Mouse (Mus musculus): ENCODE measurements around the gene AU040320. TPM values are rescaled to one million over a fixed set of nuclear protein-coding genes. Genes with fewer than 3 reads are reported as not detected.

The AU040320 gene
- polyA plus RNA-seq, 1 experiment from 2014 or later: 26.2 TPM

DNA sequence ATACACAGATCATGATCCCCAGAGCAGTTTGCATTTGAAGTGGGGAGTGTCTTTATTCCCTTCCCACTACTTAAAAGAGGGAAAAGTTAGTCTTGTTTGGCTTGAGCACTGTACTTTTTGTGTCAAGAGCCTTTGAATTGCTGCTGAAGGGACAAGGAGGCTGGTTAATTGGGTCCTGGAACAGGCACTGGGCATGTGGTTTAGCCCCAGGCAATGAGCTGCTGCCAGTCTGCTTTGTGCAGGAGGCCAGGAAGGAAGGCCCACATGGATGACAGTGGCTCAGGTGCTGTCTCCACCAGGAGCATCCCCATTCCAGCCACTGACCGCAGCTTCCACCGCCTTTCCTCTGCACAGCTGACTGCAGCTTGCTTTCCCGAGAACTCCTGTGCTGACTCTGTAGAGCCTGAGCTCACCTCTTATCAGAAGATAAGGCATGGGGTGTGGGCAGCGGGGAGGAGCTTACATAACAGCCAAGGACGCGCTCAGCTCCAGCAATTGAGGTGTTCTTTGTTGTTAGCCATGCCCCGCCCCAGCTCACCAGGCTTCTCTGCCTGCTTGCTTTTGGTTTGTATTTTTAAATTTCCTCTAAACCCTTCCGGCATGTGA, 50.0 kb downstream of the AU040320 start:
- Histone ChIP-seq H3K4me1 (ENCODE audit: control insufficient read depth, insufficient read depth, low read length) (no peaks in the 10 kb centered on the region), H3K9me3 (ENCODE audit: control insufficient read depth, low read length) (no peaks in the 10 kb centered on the region), H3K9ac (ENCODE audit: low read length) (no peak overlapping the region), H3K27ac (ENCODE audit: low read depth, low read length) (no peak overlapping the region), H3K4me3 (ENCODE audit: low read depth, low read length) (no peak overlapping the region), H3K4me2 (no peak overlapping the region), H3K36me3 (ENCODE audit: control insufficient read depth, insufficient read depth, low read length) (no peaks in the 10 kb centered on the region), H3K27me3 (ENCODE audit: control insufficient read depth, insufficient read depth, low read length) (no peaks in the 10 kb centered on the region)
- WGBS: 44% methylated on average over 8 of the region's 8 CpGs
- ATAC-seq (ENCODE audit: low FRiP score) (no peak), DNase-seq (ENCODE audit: low spot score, missing footprints) (no peak)

DNA sequence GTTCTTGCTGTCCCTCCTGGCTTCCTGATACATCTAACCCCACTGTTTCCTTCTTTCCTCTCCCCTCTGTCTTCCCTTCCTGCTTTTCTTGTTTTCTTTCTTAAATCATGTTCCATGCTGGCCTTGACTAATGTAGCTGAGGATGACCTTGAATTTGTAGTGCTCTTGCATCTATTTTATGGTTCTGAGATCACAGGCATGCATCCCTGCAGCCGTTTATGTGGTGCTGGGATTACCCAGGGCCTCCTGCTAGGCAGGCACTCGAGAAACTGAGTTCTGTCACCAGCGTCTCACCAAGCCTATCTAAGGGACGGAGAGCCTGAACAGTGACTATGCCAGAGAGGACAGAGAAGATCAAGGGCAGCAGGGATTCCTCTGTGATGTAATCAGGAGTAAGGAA, 52.4 kb downstream of the AU040320 start:
- no peak overlapping the region for H3K4me3 ChIP-seq (ENCODE audit: low read depth, low read length)
- no peak for ATAC-seq (ENCODE audit: low FRiP score)
- WGBS: 63% methylated on average over 4 of the region's 4 CpGs

GRCm38 (mm10) chr4:126806692-126807427, 53.5 kb downstream of the AU040320 start:
- 93% methylated on average over 7 of the region's 7 CpGs for WGBS
- no peaks in the 10 kb centered on the region for H3K36me3 ChIP-seq (ENCODE audit: control insufficient read depth, insufficient read depth, low read length)
- no peak for DNase-seq (ENCODE audit: low spot score, missing footprints)

More for the DNA sequence above, 52.4 kb downstream of the AU040320 start:
- no peak for DNase-seq (ENCODE audit: low spot score, missing footprints)
- H3K27me3 ChIP-seq (ENCODE audit: control insufficient read depth, insufficient read depth, low read length): no peaks in the 10 kb centered on the region
- H3K27ac ChIP-seq (ENCODE audit: low read depth, low read length): no peak overlapping the region
- H3K4me2 ChIP-seq: no peak overlapping the region
- no peak overlapping the region for H3K9ac ChIP-seq (ENCODE audit: low read length)
- H3K4me1 ChIP-seq (ENCODE audit: control insufficient read depth, insufficient read depth, low read length): no peaks in the 10 kb centered on the region
- no peaks in the 10 kb centered on the region for H3K36me3 ChIP-seq (ENCODE audit: control insufficient read depth, insufficient read depth, low read length)
- no peaks in the 10 kb centered on the region for H3K9me3 ChIP-seq (ENCODE audit: control insufficient read depth, low read length)

DNA sequence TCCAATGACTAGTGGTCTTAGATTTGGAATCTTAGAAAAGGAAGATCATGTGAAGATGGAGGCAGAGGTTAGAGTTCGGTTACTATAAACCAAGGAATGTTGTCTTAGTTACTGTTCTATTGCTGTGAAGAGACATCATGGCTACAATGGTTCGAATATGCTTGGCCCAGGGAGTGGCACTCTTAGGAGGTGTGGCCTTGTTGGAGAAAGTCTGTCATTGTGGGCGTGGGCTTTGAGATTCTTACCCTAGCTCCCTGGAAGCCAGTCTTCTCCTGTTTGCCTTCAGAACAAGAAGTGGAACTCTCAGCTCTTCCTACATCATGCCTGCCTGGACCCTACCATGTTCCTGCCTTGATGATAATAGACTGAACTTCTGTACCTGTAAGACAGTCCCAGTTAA, 57.2 kb downstream of the AU040320 start:
- ATAC-seq (ENCODE audit: low FRiP score) (no peak), DNase-seq (ENCODE audit: low spot score, missing footprints) (no peak)
- H3K4me2 ChIP-seq: no peak overlapping the region
- H3K4me1 ChIP-seq (ENCODE audit: control insufficient read depth, insufficient read depth, low read length): no peaks in the 10 kb centered on the region
- no peak overlapping the region for H3K27ac ChIP-seq (ENCODE audit: low read depth, low read length)
- WGBS: 91% methylated on average over 3 of the region's 3 CpGs
- H3K4me3 ChIP-seq (ENCODE audit: low read depth, low read length): no peak overlapping the region
- H3K9me3 ChIP-seq (ENCODE audit: control insufficient read depth, low read length): no peaks in the 10 kb centered on the region
- no peaks in the 10 kb centered on the region; the same call in 1 of the 2 replicates for H3K36me3 ChIP-seq (ENCODE audit: control insufficient read depth, insufficient read depth, low read length)
- H3K27me3 ChIP-seq (ENCODE audit: control insufficient read depth, insufficient read depth, low read length): no peaks in the 10 kb centered on the region
- no peak overlapping the region for H3K9ac ChIP-seq (ENCODE audit: low read length)

More at GRCm38 (mm10) chr4:126806692-126807427, 53.5 kb downstream of the AU040320 start:
- Histone ChIP-seq H3K4me2 (no peak overlapping the region), H3K9me3 (ENCODE audit: control insufficient read depth, low read length) (no peaks in the 10 kb centered on the region), H3K27me3 (ENCODE audit: control insufficient read depth, insufficient read depth, low read length) (no peaks in the 10 kb centered on the region), H3K4me3 (ENCODE audit: low read depth, low read length) (no peak overlapping the region), H3K4me1 (ENCODE audit: control insufficient read depth, insufficient read depth, low read length) (no peaks in the 10 kb centered on the region), H3K27ac (ENCODE audit: low read depth, low read length) (no peak overlapping the region), H3K9ac (ENCODE audit: low read length) (no peak overlapping the region)
- no peak for ATAC-seq (ENCODE audit: low FRiP score)

DNA sequence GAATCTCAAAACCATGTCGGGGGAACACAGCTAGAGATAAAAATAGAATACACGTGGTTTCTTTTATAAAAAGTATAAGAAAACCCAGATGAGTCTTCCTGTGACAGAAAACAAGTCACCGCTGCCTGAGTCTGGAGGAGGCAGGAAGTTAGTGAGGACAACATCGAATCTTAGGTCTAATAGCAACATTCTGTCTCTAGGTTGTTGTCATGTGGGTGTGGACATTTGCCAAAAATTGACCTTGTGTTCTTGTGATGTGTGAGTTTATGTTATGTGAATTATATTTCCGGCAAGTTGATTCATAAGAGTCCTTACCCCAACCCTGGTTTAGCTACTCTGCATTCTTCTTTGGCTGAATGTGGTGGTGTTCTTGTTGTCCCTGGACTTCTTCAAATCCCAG, 59.9 kb downstream of the AU040320 start:
- ATAC-seq (ENCODE audit: low FRiP score): no peak
- H3K9me3 ChIP-seq (ENCODE audit: control insufficient read depth, low read length): no peaks in the 10 kb centered on the region
- H3K9ac ChIP-seq (ENCODE audit: low read length): no peak overlapping the region
- H3K36me3 ChIP-seq (ENCODE audit: control insufficient read depth, insufficient read depth, low read length): no peaks in the 10 kb centered on the region; the same call in 1 of the 2 replicates
- WGBS: 88% methylated on average over 5 of the region's 5 CpGs
- no peaks in the 10 kb centered on the region for H3K27me3 ChIP-seq (ENCODE audit: control insufficient read depth, insufficient read depth, low read length)
- H3K4me1 ChIP-seq (ENCODE audit: control insufficient read depth, insufficient read depth, low read length): no peaks in the 10 kb centered on the region
- no peak for DNase-seq (ENCODE audit: low spot score, missing footprints)
- no peak overlapping the region for H3K27ac ChIP-seq (ENCODE audit: low read depth, low read length)
- no peak overlapping the region for H3K4me3 ChIP-seq (ENCODE audit: low read depth, low read length)
- H3K4me2 ChIP-seq: no peak overlapping the region

GRCm38 (mm10) chr4:126814854-126815253, 61.5 kb downstream of the AU040320 start:
- Histone ChIP-seq H3K27me3 (ENCODE audit: control insufficient read depth, insufficient read depth, low read length) (no peaks in the 10 kb centered on the region), H3K4me2 (no peak overlapping the region), H3K9me3 (ENCODE audit: control insufficient read depth, low read length) (no peaks in the 10 kb centered on the region), H3K4me1 (ENCODE audit: control insufficient read depth, insufficient read depth, low read length) (no peaks in the 10 kb centered on the region), H3K27ac (ENCODE audit: low read depth, low read length) (no peak overlapping the region), H3K4me3 (ENCODE audit: low read depth, low read length) (no peak overlapping the region), H3K36me3 (ENCODE audit: control insufficient read depth, insufficient read depth, low read length) (peaks cover 2% of the 10 kb centered on the region; the same call in 1 of the 2 replicates), H3K9ac (ENCODE audit: low read length) (no peak overlapping the region)
- DNase-seq (ENCODE audit: low spot score, missing footprints) (no peak), ATAC-seq (ENCODE audit: low FRiP score) (no peak)
- WGBS: 76% methylated on average over 5 of the region's 5 CpGs

DNA sequence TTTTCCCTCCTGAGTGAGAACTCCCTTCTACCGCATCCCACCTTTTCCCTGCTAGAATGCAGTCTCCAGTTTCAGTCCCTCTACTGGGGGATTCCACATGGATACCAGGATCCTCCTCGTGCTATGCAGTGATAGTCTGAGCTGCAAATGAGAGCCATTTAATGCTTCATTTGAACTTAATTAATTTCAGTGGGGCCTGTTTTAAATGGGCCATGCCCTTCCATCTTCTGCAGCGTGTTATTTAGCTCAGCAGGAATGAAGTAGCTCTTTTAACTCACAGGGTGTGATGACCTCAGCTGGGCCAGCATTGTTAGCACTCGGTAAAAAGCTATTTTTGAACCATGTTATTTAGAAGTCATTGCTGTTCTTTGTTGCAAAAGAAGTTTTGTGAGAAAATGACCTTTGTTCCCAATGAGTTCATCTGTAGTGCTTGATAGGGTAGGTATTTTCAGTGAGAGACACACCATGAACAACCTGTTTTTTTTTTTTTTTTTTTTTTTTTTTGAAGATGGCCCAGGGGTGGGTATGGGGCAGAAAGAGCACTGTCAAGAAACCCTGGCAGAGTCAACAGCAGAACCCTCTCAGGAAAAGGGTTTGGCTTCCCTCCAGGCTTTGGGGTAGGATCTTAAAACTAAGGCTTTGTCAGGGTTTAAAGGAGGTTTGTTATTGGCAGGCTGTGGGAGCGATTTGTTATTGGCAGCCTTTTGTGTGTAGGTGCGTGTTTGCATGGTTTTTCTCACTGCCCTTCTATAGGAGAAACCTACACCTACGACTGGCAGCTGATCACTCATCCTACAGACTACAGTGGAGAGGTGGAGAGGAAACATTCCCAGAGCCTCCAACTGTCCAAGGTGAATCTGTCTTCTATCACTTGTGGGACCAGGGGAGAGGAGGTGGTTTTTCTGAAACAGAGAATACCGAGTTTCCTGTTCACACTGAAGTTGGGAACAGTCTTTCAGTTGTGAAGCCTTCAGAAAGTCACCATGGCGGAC, 69.8 kb downstream of the AU040320 start:
- Histone ChIP-seq H3K9ac (ENCODE audit: low read length) (no peak overlapping the region), H3K4me3 (ENCODE audit: low read depth, low read length) (no peak overlapping the region), H3K36me3 (ENCODE audit: control insufficient read depth, insufficient read depth, low read length) (0 out of 2 replicates have a peak, but pooled peaks cover 2% of the 10 kb centered on the region), H3K9me3 (ENCODE audit: control insufficient read depth, low read length) (no peaks in the 10 kb centered on the region), H3K27ac (ENCODE audit: low read depth, low read length) (no peak overlapping the region), H3K4me1 (ENCODE audit: control insufficient read depth, insufficient read depth, low read length) (no peaks in the 10 kb centered on the region), H3K4me2 (no peak overlapping the region), H3K27me3 (ENCODE audit: control insufficient read depth, insufficient read depth, low read length) (no peaks in the 10 kb centered on the region)
- no peak for ATAC-seq (ENCODE audit: low FRiP score)
- no peak for DNase-seq (ENCODE audit: low spot score, missing footprints)
- WGBS: 82% methylated on average over 9 of the region's 9 CpGs

DNA sequence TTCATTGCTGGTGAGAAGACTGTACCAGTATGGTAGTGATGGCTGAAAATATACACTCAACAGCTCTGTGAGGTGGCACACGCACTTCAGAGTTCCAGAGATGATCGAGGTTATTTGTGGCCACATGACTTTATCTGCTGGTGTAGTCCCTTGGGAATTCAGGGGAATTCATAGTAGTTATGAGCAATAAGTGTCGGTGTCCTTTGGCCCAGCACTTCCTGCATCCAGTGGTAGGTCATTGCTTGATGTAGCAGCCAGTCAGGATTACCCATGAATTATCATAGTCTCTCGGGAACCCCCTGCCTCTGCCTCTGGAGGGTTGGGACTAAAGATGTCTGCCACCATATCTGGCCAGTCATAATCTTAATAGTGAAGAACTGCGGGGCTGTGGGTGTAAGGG, 70.6 kb downstream of the AU040320 start:
- Histone ChIP-seq H3K4me3 (ENCODE audit: low read depth, low read length) (no peak overlapping the region), H3K9me3 (ENCODE audit: control insufficient read depth, low read length) (no peaks in the 10 kb centered on the region), H3K36me3 (ENCODE audit: control insufficient read depth, insufficient read depth, low read length) (0 out of 2 replicates have a peak, but pooled peaks cover 2% of the 10 kb centered on the region), H3K4me2 (no peak overlapping the region), H3K27me3 (ENCODE audit: control insufficient read depth, insufficient read depth, low read length) (no peaks in the 10 kb centered on the region), H3K4me1 (ENCODE audit: control insufficient read depth, insufficient read depth, low read length) (no peaks in the 10 kb centered on the region), H3K9ac (ENCODE audit: low read length) (no peak overlapping the region), H3K27ac (ENCODE audit: low read depth, low read length) (no peak overlapping the region)
- 93% methylated on average over 5 of the region's 5 CpGs for WGBS
- DNase-seq (ENCODE audit: low spot score, missing footprints): no peak
- no peak for ATAC-seq (ENCODE audit: low FRiP score)
